Mouse (Mus musculus): ENCODE results near the gene Naa10.

Naa10 gene

GRCm38 (mm10) chrX:73921823-73922549 is at the start of gene Naa10, which contains the start of gene Arhgap4:
Naa10 (minus strand) TSS chrX:73921944.
Arhgap4 (minus strand) TSS chrX:73921870.
- DNase-seq (ENCODE audit: inconsistent ontology term): peak; percentile 90

- DNase-seq (ENCODE audit: inconsistent ontology term): no peak
Measured at GRCm38 (mm10) chrX:73970781-73971180, 49.0 kb upstream of the Naa10 start.

- no peak for DNase-seq (ENCODE audit: inconsistent ontology term)
Measured at GRCm38 (mm10) chrX:73969729-73970128, 48.0 kb upstream of the Naa10 start.

- no peak for DNase-seq (ENCODE audit: inconsistent ontology term)
Measured at GRCm38 (mm10) chrX:73969167-73969566, 47.4 kb upstream of the Naa10 start.

GRCm38 (mm10) chrX:73967177-73968075 is 45.7 kb upstream of the Naa10 start:
- DNase-seq (ENCODE audit: inconsistent ontology term): peak; percentile 92

GRCm38 (mm10) chrX:73966248-73967176 is 44.8 kb upstream of the Naa10 start, which contains the start of gene Hcfc1:
Hcfc1 (minus strand) TSS chrX:73966357.
- DNase-seq (ENCODE audit: inconsistent ontology term): peak; percentile 93

GRCm38 (mm10) chrX:73965307-73965706 is 43.6 kb upstream of the Naa10 start:
- peak; percentile 41 for DNase-seq (ENCODE audit: inconsistent ontology term)

GRCm38 (mm10) chrX:73964363-73964762 is 42.6 kb upstream of the Naa10 start:
- no peak for DNase-seq (ENCODE audit: inconsistent ontology term)

GRCm38 (mm10) chrX:73954988-73955387 is 33.2 kb upstream of the Naa10 start:
- DNase-seq (ENCODE audit: inconsistent ontology term): no peak

GRCm38 (mm10) chrX:73952603-73953002 is 30.9 kb upstream of the Naa10 start:
- no peak for DNase-seq (ENCODE audit: inconsistent ontology term)

GRCm38 (mm10) chrX:73949341-73949740 is 27.6 kb upstream of the Naa10 start:
- no peak for DNase-seq (ENCODE audit: inconsistent ontology term)

- DNase-seq (ENCODE audit: inconsistent ontology term): peak; percentile 39
Measured at GRCm38 (mm10) chrX:73948647-73949046, 26.9 kb upstream of the Naa10 start.

- no peak for DNase-seq (ENCODE audit: inconsistent ontology term)
Measured at GRCm38 (mm10) chrX:73946896-73947295, 25.2 kb upstream of the Naa10 start.

GRCm38 (mm10) chrX:73942294-73942693 is 20.6 kb upstream of the Naa10 start:
- DNase-seq (ENCODE audit: inconsistent ontology term): no peak

- DNase-seq (ENCODE audit: inconsistent ontology term): no peak
Measured at GRCm38 (mm10) chrX:73941860-73942259, 20.1 kb upstream of the Naa10 start.

GRCm38 (mm10) chrX:73931871-73932270 is 10.1 kb upstream of the Naa10 start:
- no peak for DNase-seq (ENCODE audit: inconsistent ontology term)

- DNase-seq (ENCODE audit: inconsistent ontology term): peak; percentile 90
Measured at GRCm38 (mm10) chrX:73930402-73931062, 8.8 kb upstream of the Naa10 start, which contains the start of gene Renbp. Renbp (minus strand) TSS chrX:73930850.

- DNase-seq (ENCODE audit: inconsistent ontology term): no peak
Measured at GRCm38 (mm10) chrX:73922550-73922882, 772 bp upstream of the Naa10 start.

- DNase-seq (ENCODE audit: inconsistent ontology term): no peak
Measured at GRCm38 (mm10) chrX:73921285-73921822, 390 bp downstream of the Naa10 start.

GRCm38 (mm10) chrX:73918631-73919030 is 3.1 kb downstream of the Naa10 start:
- no peak for DNase-seq (ENCODE audit: inconsistent ontology term)

GRCm38 (mm10) chrX:73916945-73917344 is 4.8 kb downstream of the Naa10 start:
- no peak for DNase-seq (ENCODE audit: inconsistent ontology term)

Data from Muller cell, postnatal 12 days (primary cell).